Mouse (Mus musculus): ENCODE results near the gene Brd1. TPM values are rescaled to one million over a fixed set of nuclear protein-coding genes. Genes with fewer than 3 reads are reported as not detected.

The Brd1 gene
- 10 to 100 TPM in 1 of 2 experiments, 1 to 10 TPM in 1; 2.1 to 20.4 TPM for polyA plus RNA-seq (2012; fragmentation: generic; extraction: Trizol)

DNA sequence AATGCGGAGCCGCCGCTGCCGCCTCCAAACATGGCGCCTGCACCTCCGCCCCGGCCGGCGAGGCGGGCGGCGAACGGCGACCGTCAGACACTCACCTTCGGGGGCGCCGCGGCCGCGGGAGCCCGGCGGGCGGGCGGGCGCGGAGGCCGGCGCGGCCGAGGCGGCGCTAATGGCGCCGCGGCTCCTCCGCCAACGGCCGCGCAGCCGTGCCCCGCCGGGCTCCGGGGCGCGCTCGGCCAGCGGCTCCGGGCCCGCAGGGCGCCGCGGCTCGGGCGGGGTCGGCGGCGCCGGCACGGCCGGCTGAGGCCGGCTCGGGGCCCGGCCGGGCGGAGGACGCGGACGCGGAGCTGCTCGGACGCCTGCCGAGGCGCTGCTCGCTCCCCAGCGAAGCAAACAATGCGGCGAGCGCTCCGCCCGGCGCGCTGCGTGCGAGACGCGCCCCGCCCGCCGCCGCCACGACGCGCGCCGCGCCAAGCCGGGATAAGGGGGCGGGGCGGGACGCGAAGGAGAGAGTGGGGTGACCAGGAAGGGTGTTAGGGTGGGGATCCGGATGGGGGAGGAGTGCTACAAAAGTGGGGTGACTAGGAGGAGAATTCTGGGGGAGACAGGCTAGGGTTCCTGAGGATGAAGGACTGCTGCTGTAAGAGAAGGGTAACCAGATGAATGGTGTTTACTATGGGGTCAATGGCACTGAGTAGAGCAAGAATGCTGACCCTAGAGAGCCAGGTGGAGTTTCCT, at the start of gene Brd1:
TSS of gene Brd1 (minus strand) at position 400 of the 738 bp plus-strand sequence.

DNA sequence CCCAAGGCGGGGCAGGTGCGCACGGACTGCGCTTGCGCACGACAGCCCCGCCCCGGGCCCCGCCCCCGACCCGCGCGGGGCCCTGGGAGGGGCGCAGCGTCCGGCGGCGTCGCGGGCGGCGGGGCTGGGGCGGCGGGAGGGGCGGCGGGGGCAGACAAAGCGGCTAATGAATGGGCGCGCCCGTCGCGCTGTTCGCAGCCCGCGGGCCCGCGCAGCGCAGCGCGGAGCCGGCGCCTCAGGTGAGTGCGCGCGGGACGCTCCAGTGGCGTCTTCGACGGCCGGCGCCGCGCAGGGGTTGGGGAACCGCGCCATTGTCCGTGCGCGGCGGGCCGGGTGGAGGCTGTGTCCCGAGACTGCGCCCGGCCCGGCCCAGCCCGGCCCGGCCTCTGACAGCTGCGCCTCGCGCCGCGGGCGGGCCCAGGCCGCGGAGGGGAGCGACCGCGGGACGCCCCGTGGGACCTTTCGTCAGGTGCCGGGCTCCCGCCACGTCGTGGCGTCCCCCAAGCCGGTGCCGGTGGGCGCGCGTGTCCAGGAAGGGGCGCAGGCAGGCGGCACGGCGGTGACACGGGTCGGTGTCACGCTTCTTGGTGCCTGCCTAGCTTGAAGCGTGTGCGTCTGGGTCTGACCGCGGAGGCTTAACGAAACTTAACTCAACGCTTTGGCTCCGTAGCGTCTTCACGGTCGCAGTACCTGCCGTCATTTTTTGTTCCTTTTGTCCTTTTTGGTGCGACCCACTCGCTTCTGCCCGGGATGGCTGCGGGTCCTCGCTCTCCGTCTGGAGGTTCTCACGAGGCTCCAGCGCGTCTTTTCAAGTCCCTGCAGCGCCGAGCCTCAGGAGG, 17.8 kb upstream of the Brd1 start, which contains the start of gene Zbed4:
TSS of gene Zbed4 (plus strand) at position 97 of the 839 bp plus-strand sequence.

Other genes with a start within 250 kb of the Brd1 start
- gene Zdhhc25, start 133.9 kb downstream of the Brd1 start, polyA plus RNA-seq (2012; fragmentation: generic; extraction: Trizol), result under 1 TPM in 1 of 2 experiments, not detected in 1; 0.05 TPM
- 1 to 10 TPM in 1 of 2 experiments, under 1 TPM in 1; 0.77 to 3.7 TPM for gene Zbed4, start 17.4 kb upstream of the Brd1 start, polyA plus RNA-seq (2012; fragmentation: generic; extraction: Trizol)
- 10 to 100 TPM in 1 of 2 experiments, 1 to 10 TPM in 1; 6.9 to 16.1 TPM for gene Alg12, start 85.1 kb upstream of the Brd1 start, polyA plus RNA-seq (2012; fragmentation: generic; extraction: Trizol)
- 10 to 100 TPM; 50.1 to 73.5 TPM for gene Creld2, start 85.4 kb upstream of the Brd1 start, polyA plus RNA-seq (2012; fragmentation: generic; extraction: Trizol)
- gene Pim3, start 128.0 kb upstream of the Brd1 start, polyA plus RNA-seq (2012; fragmentation: generic; extraction: Trizol), result 10 to 100 TPM; 12.4 to 29.2 TPM
- not detected for gene Ttll8, start 220.2 kb upstream of the Brd1 start, polyA plus RNA-seq (2012; fragmentation: generic; extraction: Trizol)
- under 1 TPM; 0.01 to 0.04 TPM for gene Mlc1, start 244.8 kb upstream of the Brd1 start, polyA plus RNA-seq (2012; fragmentation: generic; extraction: Trizol)
- under 1 TPM in 1 of 2 experiments, not detected in 1; 0.01 TPM for gene Mov10l1, start 248.7 kb upstream of the Brd1 start, polyA plus RNA-seq (2012; fragmentation: generic; extraction: Trizol)

Measured in C3H10T1/2 (cell line).